Mouse (Mus musculus) telencephalon, adult 2 months (tissue): ENCODE measurements at regions not wholly inside any gene's neighbourhood (a gene's known extent, or its start where the extent isn't known, plus 50 kb on each side); places are given as distances from the start of the nearest gene placed in this dataset.
A peak's percentile ranks its signal among the peaks of the same experiment; 100 is the strongest.

ENCODE experiments used
- DNase-seq: peaks from one replicate; pipeline ENCODE4 v3.0.0-alpha.2; 2011; ENCODE audit warnings: low read depth, low spot score

- DNase-seq = peak; percentile 32
Observed at GRCm38 (mm10) chr3:61255232-61255631, 106.2 kb upstream of the Rap2b start.

GRCm38 (mm10) chr3:61255643-61256042 lies 105.8 kb upstream of the Rap2b start:
- no peak for DNase-seq

DNA sequence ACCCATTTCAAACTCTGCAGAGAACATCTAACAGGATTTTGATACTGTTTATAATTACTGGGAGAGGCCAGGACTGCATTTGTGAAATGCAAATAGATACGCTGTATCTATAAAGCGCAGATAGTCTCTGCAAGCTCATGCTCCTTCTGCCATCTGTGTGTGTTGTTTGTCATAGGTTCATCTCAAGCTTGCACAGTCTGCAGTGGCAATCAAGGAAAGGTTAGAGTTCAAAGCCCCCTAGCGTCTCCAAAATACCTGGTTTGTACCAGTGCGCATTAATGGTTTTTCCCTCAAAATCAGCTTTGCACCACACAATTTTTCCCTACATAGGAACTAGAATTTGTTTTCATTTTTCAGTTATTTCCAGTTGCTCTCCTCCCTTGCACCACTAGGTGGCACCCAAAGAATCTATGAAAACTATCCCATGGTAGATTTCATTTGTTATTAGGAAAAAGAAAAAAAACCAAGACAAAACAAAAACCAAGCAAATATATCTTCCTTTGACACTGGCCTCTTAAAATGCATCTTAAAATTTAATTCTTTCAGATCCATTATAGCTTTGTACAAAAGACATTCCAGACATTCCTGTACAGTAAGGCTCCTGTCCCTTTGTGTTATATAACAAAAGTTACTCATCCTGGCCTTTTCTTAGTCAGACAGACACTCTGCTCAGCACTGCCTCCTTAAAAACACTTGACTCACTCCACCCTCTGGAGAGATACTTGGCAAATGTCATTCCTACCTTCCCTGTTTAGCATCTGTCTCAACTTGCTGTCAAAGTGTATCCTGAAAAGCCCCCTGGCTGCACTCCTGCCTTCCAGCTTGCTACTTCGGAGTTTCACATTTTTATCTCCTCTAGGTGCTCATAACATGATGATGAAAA lies 92.7 kb upstream of the Rap2b start:
- peak; percentile 75 for DNase-seq

DNA sequence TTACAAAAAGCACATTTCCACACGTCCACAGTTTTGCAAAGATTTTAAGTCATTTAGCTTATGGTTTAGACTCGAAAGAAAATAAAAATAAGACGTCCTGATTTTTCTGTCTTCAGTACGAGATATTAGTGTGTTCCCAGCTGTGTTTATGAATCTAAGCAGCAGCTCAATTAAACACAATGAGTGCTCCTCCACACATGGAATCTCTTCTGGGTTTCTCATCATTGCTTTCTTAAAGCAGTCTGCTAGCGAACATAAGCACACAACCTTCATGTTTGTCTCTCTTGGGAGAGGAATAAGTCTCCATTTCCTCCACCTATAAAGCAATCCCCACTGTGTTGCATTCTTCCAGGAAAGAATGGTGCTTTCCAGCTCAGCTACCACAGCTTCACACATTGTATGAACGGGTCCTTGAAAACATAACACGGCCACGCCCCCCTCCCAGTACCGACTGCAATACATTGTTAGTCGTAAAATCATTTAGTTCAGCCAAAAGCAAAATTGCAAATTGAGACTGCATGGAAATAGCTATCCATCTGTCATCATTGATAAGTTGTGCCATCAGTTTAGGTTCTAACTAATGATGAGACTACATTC lies 75.4 kb upstream of the Rap2b start:
- no peak for DNase-seq

GRCm38 (mm10) chr3:61288195-61288594 lies 73.2 kb upstream of the Rap2b start:
- DNase-seq = no peak

- DNase-seq = peak; percentile 36
Observed at GRCm38 (mm10) chr3:61294855-61295254, 66.6 kb upstream of the Rap2b start.

DNA sequence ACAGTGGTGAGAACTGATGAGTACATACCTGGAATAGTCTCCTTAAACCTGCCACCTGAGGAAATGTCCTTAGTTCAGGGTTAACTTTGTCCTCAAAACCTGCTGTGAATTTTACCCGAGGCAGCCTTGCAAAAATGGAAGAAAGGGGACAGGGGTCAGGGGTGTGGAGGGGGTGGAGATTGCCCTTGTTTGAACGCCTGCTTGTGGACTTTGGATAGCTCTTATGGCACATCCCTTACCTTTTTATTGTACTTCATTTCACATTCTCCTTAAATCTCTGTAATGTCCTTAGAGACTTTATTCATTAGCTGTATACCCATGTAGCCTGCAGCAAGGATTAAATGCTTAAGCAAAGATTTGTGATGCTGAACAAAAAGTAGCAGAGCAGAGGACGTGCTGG lies 64.1 kb upstream of the Rap2b start:
- DNase-seq = no peak

DNA sequence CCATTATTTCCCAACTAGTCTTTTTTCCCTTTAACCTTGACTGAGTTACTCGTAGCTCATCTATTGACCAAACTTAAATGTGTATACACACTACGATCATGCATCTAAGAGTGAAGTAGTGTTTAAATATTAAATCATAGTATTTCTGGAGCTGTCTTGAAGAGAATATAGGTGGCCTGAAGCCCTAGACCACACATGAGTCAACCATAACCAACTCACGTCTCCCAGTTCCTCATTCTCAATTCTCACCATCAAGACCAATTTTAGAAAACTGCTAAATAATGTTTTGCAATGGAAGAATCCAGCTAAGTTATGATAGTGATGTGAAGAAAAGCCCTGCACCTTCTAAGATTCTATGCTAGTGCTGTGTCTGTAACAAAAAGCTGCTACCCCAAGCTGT lies 59.2 kb upstream of the Rap2b start:
- no peak for DNase-seq

GRCm38 (mm10) chr3:61303485-61303884 lies 58.0 kb upstream of the Rap2b start:
- no peak for DNase-seq

- no peak for DNase-seq
Observed at GRCm38 (mm10) chr3:61306306-61306705, 55.1 kb upstream of the Rap2b start.

DNA sequence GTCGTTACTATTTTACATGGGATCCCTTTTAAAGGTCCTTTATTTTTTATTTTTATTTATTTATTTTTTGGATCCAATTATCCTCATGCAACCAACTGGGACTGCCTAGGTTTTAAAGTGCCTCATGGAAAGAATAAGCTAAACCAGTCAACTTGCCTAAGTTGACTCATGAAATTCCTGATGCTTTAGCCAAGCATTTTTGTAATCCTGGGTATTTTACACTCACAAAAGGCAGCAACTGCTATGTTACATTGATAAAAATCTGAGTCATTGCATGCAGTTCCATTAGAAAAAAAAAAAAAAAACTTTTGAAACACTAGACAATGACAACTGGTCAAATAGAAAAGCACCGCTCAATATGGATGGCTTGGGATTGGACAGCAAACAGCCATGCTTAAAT lies 52.7 kb upstream of the Rap2b start:
- no peak for DNase-seq

GRCm38 (mm10) chr3:61309197-61309596 lies 52.2 kb upstream of the Rap2b start:
- DNase-seq = no peak
